8 mouse cellular contexts compared by ENCODE assay signal in the genomic region with DNA sequence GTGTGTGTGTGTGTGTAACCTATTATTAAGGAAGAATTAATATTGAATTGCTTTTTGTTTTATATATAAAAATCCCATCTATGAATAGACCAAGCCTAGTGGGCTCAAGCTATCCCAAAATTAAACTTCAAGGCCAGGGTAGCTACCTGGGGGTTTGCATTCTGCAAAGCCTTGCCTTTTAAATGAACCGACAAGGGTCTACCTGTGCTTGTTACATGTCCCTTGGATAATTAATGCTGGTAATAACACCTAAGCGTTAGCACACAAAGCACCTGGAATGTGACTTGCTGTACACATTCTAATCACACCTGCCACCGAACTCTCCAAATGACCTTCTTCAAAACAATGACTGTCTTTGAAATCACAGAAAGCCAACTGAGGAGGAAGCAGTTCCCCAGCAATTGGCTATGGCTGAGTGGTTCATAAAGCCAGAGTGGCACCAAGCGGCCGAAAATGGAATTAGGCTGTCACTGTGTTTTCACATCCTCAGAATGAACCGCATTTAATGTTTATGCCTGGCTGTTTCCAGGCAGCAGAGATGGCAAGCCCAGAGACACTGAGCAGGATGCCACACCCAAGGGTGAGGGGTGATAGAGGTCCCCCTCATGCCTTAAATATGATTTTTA.
DNase-seq lines count a peak whose midpoint lies in the region; ATAC-seq lines count a peak whose summit lies in the region.
"Had no signal": no experiment of that assay in that cellular context is flagged by ENCODE, and none has a peak within 500 bp of the region (broad histone marks: within the 10 kb centered on the region; RNA-seq: fewer than 3 reads in every experiment).

No protein-coding gene starts in this region.

- H3K4me1 ChIP-seq in hindbrain, embryonic 13.5 days (replicated peaks): peaks cover 15% of the 10 kb centered on the region; the same call in 1 of the 2 replicates
- H3K4me1 ChIP-seq in neural tube, embryonic 15.5 days: peaks cover 12% of the 10 kb centered on the region; the same call in 1 of the 2 replicates
- H3K4me1 ChIP-seq: megakaryocyte, embryonic 14.5 days had no signal

- H3K9me3 ChIP-seq in hindbrain, embryonic 13.5 days: no peaks in the 10 kb centered on the region
- H3K9me3 ChIP-seq in neural tube, embryonic 15.5 days (replicated peaks): no peaks in the 10 kb centered on the region
- H3K9me3 ChIP-seq: megakaryocyte, embryonic 14.5 days had no signal

- 12% methylated on average over 6 of the region's 6 CpGs for WGBS in hindbrain, embryonic 13.5 days
- WGBS in neural tube, embryonic 15.5 days: 11% methylated on average over 6 of the region's 6 CpGs

- no peak overlapping the region for H3K4me2 ChIP-seq in hindbrain, embryonic 13.5 days
- no peak overlapping the region for H3K4me2 ChIP-seq in neural tube, embryonic 15.5 days

- peak; percentile 5 for DNase-seq in urinary bladder, postnatal 25 days (ENCODE audit: low spot score)
- DNase-seq in urinary bladder, postnatal 4 days (ENCODE audit: low spot score in 2 of 2): no peak
- peak; percentile 77 for DNase-seq in embryo, embryonic 10 days (ENCODE audit: low spot score)
- peak; percentile 30 for DNase-seq in left cerebral cortex, adult 11 months (ENCODE audit: low spot score)
- no peak for DNase-seq in thymus, postnatal 10 days (ENCODE audit: low spot score in 2 of 2)

- H3K9ac ChIP-seq in hindbrain, embryonic 13.5 days: no peak overlapping the region
- no peak overlapping the region for H3K9ac ChIP-seq in neural tube, embryonic 15.5 days (replicated peaks)

- no peak overlapping the region for H3K4me3 ChIP-seq in hindbrain, embryonic 13.5 days
- no peak overlapping the region for H3K4me3 ChIP-seq in neural tube, embryonic 15.5 days (replicated peaks)
- H3K4me3 ChIP-seq: megakaryocyte, embryonic 14.5 days had no signal

- H3K27me3 ChIP-seq in hindbrain, embryonic 13.5 days: no peaks in the 10 kb centered on the region
- H3K27me3 ChIP-seq in neural tube, embryonic 15.5 days (replicated peaks): no peaks in the 10 kb centered on the region
- H3K27me3 ChIP-seq: megakaryocyte, embryonic 14.5 days had no signal

- no peaks in the 10 kb centered on the region for H3K36me3 ChIP-seq in hindbrain, embryonic 13.5 days
- H3K36me3 ChIP-seq in neural tube, embryonic 15.5 days: no peaks in the 10 kb centered on the region

- H3K27ac ChIP-seq in hindbrain, embryonic 13.5 days: peak overlapping the region; percentile 67
- H3K27ac ChIP-seq in neural tube, embryonic 15.5 days (replicated peaks): peak overlapping the region; percentile 67; the same call in 1 of the 2 replicates

- ATAC-seq in hindbrain, embryonic 13.5 days (ENCODE audit: low FRiP score): peak; percentile 84
- peak; percentile 93 for ATAC-seq in neural tube, embryonic 15.5 days (ENCODE audit: low FRiP score)

Comparison
In these comparisons a context has a peak if more than half of its experiments do, and no peak if none do; other contexts are left out.
1. DNase-seq: peak in urinary bladder, postnatal 25 days (single experiment), embryo, embryonic 10 days (single experiment) and left cerebral cortex, adult 11 months (single experiment); none in urinary bladder, postnatal 4 days (0 of 2) and thymus, postnatal 10 days (0 of 2).